In genomic region chr7:139314716-139315115, GRCm38 (mm10) we compare ENCODE assay signal across 27 mouse cellular contexts.
A peak's percentile ranks its signal among the peaks of the same experiment; 100 is the strongest.
DNase-seq lines count a peak whose midpoint lies in the region; ATAC-seq and TF ChIP-seq lines count a peak whose summit lies in the region.
"Had no signal": no experiment of that assay in that cellular context is flagged by ENCODE, and none has a peak within 500 bp of the region (broad histone marks: within the 10 kb centered on the region; RNA-seq: fewer than 3 reads in every experiment).

No protein-coding gene starts in this region.

- TF ChIP-seq POLR2A in CH12.LX (IDR thresholded peaks at IDR 0.05; ENCODE audit: low read depth, low read length), result no peak
- TF ChIP-seq POLR2A in MEL (IDR thresholded peaks at IDR 0.05; ENCODE audit: control insufficient read depth in 1 of 2, insufficient read depth in 1 of 2, low read depth in 1 of 2, low read length in 2 of 2, poor library complexity in 1 of 2), result no peak

- H3K4me1 ChIP-seq in CH12.LX (ENCODE audit: control insufficient read depth in 1 of 2, insufficient read depth in 2 of 2) (peaks cover 3 to 35% of the 10 kb centered on the region in 2 experiments), MEL (ENCODE audit: control insufficient read depth in 1 of 2, insufficient read depth in 2 of 2, low read length in 2 of 2) (no peaks in the 10 kb centered on the region; a peak in 1 of 4 replicates)
- H3K4me1 ChIP-seq in hindbrain, embryonic 16.5 days (ENCODE audit: control insufficient read depth, insufficient read depth, low read depth, low read length), result peaks cover 4% of the 10 kb centered on the region

- H3K27ac ChIP-seq in CH12.LX (ENCODE audit: insufficient read depth, low read depth), result no peak overlapping the region
- no peak overlapping the region for H3K27ac ChIP-seq in MEL (ENCODE audit: control insufficient read depth, low read depth, low read length)
- H3K27ac ChIP-seq in hindbrain, embryonic 16.5 days (ENCODE audit: low read depth, low read length), result no peak overlapping the region
- H3K27ac ChIP-seq: embryonic facial prominence, embryonic 13.5 days; embryonic facial prominence, embryonic 15.5 days; forebrain, embryonic 10.5 days; forebrain, embryonic 12.5 days had no signal

- DNase-seq in CH12.LX (ENCODE audit: extremely low read depth) (peak; percentile 40), MEL (ENCODE audit: low read depth, low spot score) (peak; percentile 80)
- DNase-seq in urinary bladder, postnatal 10 days (ENCODE audit: low spot score), result no peak
- DNase-seq in gastrocnemius, postnatal 14 days, result no peak
- DNase-seq in left cerebral cortex, postnatal 10 days (ENCODE audit: extremely low spot score in 1 of 2, low spot score in 2 of 2), result no peak
- DNase-seq: adrenal gland, adult 8-10 months; adrenal gland, postnatal 14 days; adrenal gland, postnatal 36 days; cerebellum, adult 11-12 months; cerebellum, adult 2 months; cerebellum, adult 9-10 months; cerebellum, postnatal 10 days; cerebellum, postnatal 25 days; embryo, embryonic 11 days; forebrain, postnatal 0 days had no signal

- H3K9me3 ChIP-seq in CH12.LX (replicated peaks; ENCODE audit: low read length), result peaks cover 3% of the 10 kb centered on the region
- no peaks in the 10 kb centered on the region for H3K9me3 ChIP-seq in MEL (replicated peaks; ENCODE audit: insufficient read depth, low read length)
- no peaks in the 10 kb centered on the region for H3K9me3 ChIP-seq in hindbrain, embryonic 16.5 days (ENCODE audit: control insufficient read depth, low read length)
- H3K9me3 ChIP-seq: embryonic facial prominence, embryonic 13.5 days; embryonic facial prominence, embryonic 15.5 days; forebrain, embryonic 10.5 days; forebrain, embryonic 12.5 days had no signal

- H3K27me3 ChIP-seq in CH12.LX (replicated peaks) (peaks cover 14% of the 10 kb centered on the region), MEL (ENCODE audit: control insufficient read depth in 1 of 2, insufficient read depth in 2 of 2, low read length in 2 of 2) (peaks cover 0 to 2% of the 10 kb centered on the region in 2 experiments; a peak in 2 of 4 replicates)
- H3K27me3 ChIP-seq in hindbrain, embryonic 16.5 days (replicated peaks; ENCODE audit: control insufficient read depth, insufficient read depth, low read length), result no peaks in the 10 kb centered on the region
- H3K27me3 ChIP-seq: embryonic facial prominence, embryonic 13.5 days; embryonic facial prominence, embryonic 15.5 days; Patski had no signal

- H3K79me2 ChIP-seq in CH12.LX (replicated peaks; ENCODE audit: control insufficient read depth, extremely low read depth, insufficient read depth, poor library complexity, severe bottlenecking) (no peaks in the 10 kb centered on the region), MEL (ENCODE audit: control insufficient read depth, insufficient read depth, low read length, poor library complexity) (no peaks in the 10 kb centered on the region)

- H3K36me3 ChIP-seq in CH12.LX (replicated peaks in 1 of 2; ENCODE audit: control insufficient read depth in 1 of 2, insufficient read depth in 1 of 2, low read length in 1 of 2) (no peaks in the 10 kb centered on the region), MEL (ENCODE audit: control insufficient read depth in 1 of 2, insufficient read depth in 2 of 2, low read length in 2 of 2) (no peaks in the 10 kb centered on the region)
- H3K36me3 ChIP-seq in hindbrain, embryonic 16.5 days (ENCODE audit: control insufficient read depth, insufficient read depth, low read length), result no peaks in the 10 kb centered on the region
- H3K36me3 ChIP-seq: embryonic facial prominence, embryonic 13.5 days; embryonic facial prominence, embryonic 15.5 days; forebrain, embryonic 10.5 days; forebrain, embryonic 12.5 days; G1E had no signal

- no peak overlapping the region for H3K4me3 ChIP-seq in CH12.LX (replicated peaks in 1 of 3; ENCODE audit: low read depth in 2 of 3, low read length in 2 of 3, poor library complexity in 1 of 3)
- peak overlapping the region; percentile 23 to 35; a peak in 2 of 4 replicates for H3K4me3 ChIP-seq in MEL (ENCODE audit: control insufficient read depth in 1 of 2, insufficient read depth in 1 of 2, low read depth in 2 of 2, low read length in 2 of 2)
- no peak overlapping the region for H3K4me3 ChIP-seq in hindbrain, embryonic 16.5 days (ENCODE audit: low read length)
- H3K4me3 ChIP-seq: embryonic facial prominence, embryonic 13.5 days; embryonic facial prominence, embryonic 15.5 days; erythroblast, embryonic 14.5 days; forebrain, embryonic 10.5 days; forebrain, embryonic 12.5 days had no signal

- no peak overlapping the region for H3K4me2 ChIP-seq in CH12.LX (ENCODE audit: insufficient read depth, low read depth, poor library complexity, severe bottlenecking)
- H3K4me2 ChIP-seq in hindbrain, embryonic 16.5 days (ENCODE audit: low read length), result no peak overlapping the region
- H3K4me2 ChIP-seq: embryonic facial prominence, embryonic 13.5 days; embryonic facial prominence, embryonic 15.5 days; forebrain, embryonic 12.5 days had no signal

- no peak for TF ChIP-seq RAD21 in CH12.LX (IDR thresholded peaks at IDR 0.05; ENCODE audit: low read depth, low read length)
- no peak for TF ChIP-seq RAD21 in MEL (IDR thresholded peaks at IDR 0.05; ENCODE audit: low read depth, low read length)

- dilution Hi-C loops in CH12.LX (cut with MboI; ENCODE audit: extremely low pct_ligation_motif_present, extremely low pct_unique_long_range_greater_than_20kb, low sequenced_read_pairs), result no loop called here

- intact Hi-C loops in gastrocnemius, postnatal 14 days (cut with DNase I; ENCODE audit: low total_unique reads), result loop anchor here (5.0 kb wide), 1 partner anchor 53 kb away; no protein-coding TSS in a partner anchor
- intact Hi-C loops in left cerebral cortex, postnatal 10 days (cut with DNase I), result no loop called here

- H3K9ac ChIP-seq in CH12.LX (ENCODE audit: insufficient read depth, low read depth), result no peak overlapping the region
- peak overlapping the region; percentile 17; the same call in 1 of the 2 replicates for H3K9ac ChIP-seq in MEL (ENCODE audit: control insufficient read depth, low read depth, low read length, poor library complexity, severe bottlenecking)
- no peak overlapping the region for H3K9ac ChIP-seq in hindbrain, embryonic 16.5 days (ENCODE audit: low read depth, low read length)
- H3K9ac ChIP-seq: embryonic facial prominence, embryonic 13.5 days; embryonic facial prominence, embryonic 15.5 days; forebrain, embryonic 12.5 days; forebrain, postnatal 0 days had no signal

- 94% methylated on average over 3 of the region's 3 CpGs for WGBS in hindbrain, embryonic 16.5 days

- TF ChIP-seq EP300 in CH12.LX (IDR thresholded peaks at IDR 0.05; ENCODE audit: low read length) (no peak), MEL (IDR thresholded peaks at IDR 0.05; ENCODE audit: low read depth in 1 of 2, low read length in 2 of 2) (no peak)

- TF ChIP-seq CTCF in CH12.LX (conservative IDR thresholded peaks at IDR 0.05 in 1 of 2, IDR thresholded peaks at IDR 0.05 in 1 of 2; ENCODE audit: low read depth in 2 of 2, low read length in 2 of 2) (no peak), MEL (IDR thresholded peaks at IDR 0.05 in 2 of 3, conservative IDR thresholded peaks at IDR 0.05 in 1 of 3; ENCODE audit: control insufficient read depth in 1 of 3, insufficient read depth in 1 of 3, low read depth in 2 of 3, low read length in 3 of 3, poor library complexity in 1 of 3, severe bottlenecking in 1 of 3) (no peak)

- ATAC-seq in common myeloid progenitor, adult 5-6 weeks (replicated peaks; ENCODE audit: low read depth, poor library complexity, severe bottlenecking), result 0 out of 2 replicates have a peak, but pooled peaks have one; percentile 29
- ATAC-seq in megakaryocyte progenitor cell, adult 5-6 weeks (replicated peaks; ENCODE audit: poor library complexity), result peak; percentile 43
- ATAC-seq in hindbrain, embryonic 16.5 days, result no peak
- ATAC-seq: activated CD4-positive, CD25-positive, alpha-beta regulatory T cell, adult 4 months; forebrain, embryonic 14.5 days; forebrain, postnatal 0 days; Patski had no signal

- in situ Hi-C loops in CH12.LX (cut with MboI; ENCODE audit: low pct_ligation_motif_present, low pct_unique_long_range_greater_than_20kb, low sequenced_read_pairs), result loop anchor here (5.0 kb wide), 3 partner anchors 58 to 163 kb away; no protein-coding TSS in a partner anchor

TF ChIP-seq in CH12.LX, 34 proteins besides CTCF, POLR2A, EP300 and RAD21:
- TF ChIP-seq ZMIZ1 (IDR thresholded peaks at IDR 0.05; ENCODE audit: low read depth, low read length) (no peak), NELFE (IDR thresholded peaks at IDR 0.05; ENCODE audit: low read depth, low read length) (no peak)

TF ChIP-seq in MEL, 35 proteins besides CTCF, POLR2A, EP300 and RAD21:
- no peak for TF ChIP-seq POLR2AphosphoS2 (IDR thresholded peaks at IDR 0.05; ENCODE audit: low read length)
- 0 out of 2 replicates have a peak, but pooled peaks have one; percentile 24 for TF ChIP-seq TBP (IDR thresholded peaks at IDR 0.05; ENCODE audit: low read depth, low read length)
- TF ChIP-seq JUND (IDR thresholded peaks at IDR 0.05; ENCODE audit: low read depth, low read length), result no peak
- TF ChIP-seq USF1 (IDR thresholded peaks at IDR 0.05; ENCODE audit: low read depth, low read length), result no peak
- TF ChIP-seq MAFK (IDR thresholded peaks at IDR 0.05; ENCODE audit: borderline replicate concordance, low read depth, low read length), result no peak
- TF ChIP-seq MEF2A (IDR thresholded peaks at IDR 0.05; ENCODE audit: extremely low read depth, insufficient replicate concordance, low read depth, low read length, poor library complexity, severe bottlenecking), result no peak
- no peak for TF ChIP-seq ZC3H11A (IDR thresholded peaks at IDR 0.05; ENCODE audit: low read depth, low read length)
- TF ChIP-seq ZMIZ1 (IDR thresholded peaks at IDR 0.05; ENCODE audit: low read depth, low read length), result no peak

Comparison
In these comparisons a context has a peak if more than half of its experiments do, and no peak if none do; other contexts are left out.
1. DNase-seq: peak in CH12.LX (single experiment) and MEL (single experiment); none in urinary bladder, postnatal 10 days (single experiment), gastrocnemius, postnatal 14 days (single experiment) and left cerebral cortex, postnatal 10 days (0 of 2).
2. H3K4me3 ChIP-seq: peak in MEL (2 of 2); none in CH12.LX (0 of 3) and hindbrain, embryonic 16.5 days (single experiment).
3. Of the 35 proteins assayed by ChIP-seq in both MEL and CH12.LX: peak only in MEL: TBP; only in CH12.LX: none; in both: none; in neither: 34.